Mouse (Mus musculus) ES-E14 (cell line): ENCODE results near the gene Mipol1. TPM values are rescaled to one million over a fixed set of nuclear protein-coding genes. Genes with fewer than 3 reads are reported as not detected.
"Not testable (repeated sequence)": the region's sequence is repeated elsewhere in the genome, so short reads cannot be mapped to it uniquely, and the experiment has no call there.

Experiments
- DNase-seq: peaks from one replicate; pipeline ENCODE4 v3.0.0-alpha.2; 2013; ENCODE audit warnings: low read depth, low spot score
- H3K27ac ChIP-seq: 2 replicates; pipeline ENCODE4 v1.5.1; 2012; ENCODE audit warnings: low read depth, mild to moderate bottlenecking, low read length, moderate library complexity, mixed read lengths; ENCODE audit not compliant: poor library complexity, insufficient read depth, severe bottlenecking
- H3K36me3 ChIP-seq: 2 replicates; pipeline ENCODE4 v1.6.1; 2012; ENCODE audit warnings: mild to moderate bottlenecking, low read length, moderate library complexity, mixed read lengths; ENCODE audit not compliant: control insufficient read depth, poor library complexity, insufficient read depth, severe bottlenecking
- H3K4me1 ChIP-seq, 2 experiments: fragments of 150-350 bp in 1 of 2; sonication (generic) in 1 of 2; 2 replicates each; pipeline ENCODE4 v1.6.1; 2012; ENCODE audit warnings: low read length in 2 of 2, mild to moderate bottlenecking in 1 of 2, mixed read lengths in 1 of 2; ENCODE audit not compliant: control insufficient read depth in 2 of 2, insufficient read depth in 2 of 2, poor library complexity in 1 of 2
- H3K4me3 ChIP-seq, 2 experiments: fragments of 150-350 bp in 1 of 2; sonication (generic) in 1 of 2; 2 replicates each; pipeline ENCODE4 v1.5.1; 2012; ENCODE audit warnings: low read length in 2 of 2, low read depth in 1 of 2, mild to moderate bottlenecking in 1 of 2, mixed read lengths in 1 of 2; ENCODE audit not compliant: insufficient read depth in 1 of 2, poor library complexity in 1 of 2, severe bottlenecking in 1 of 2
- H3K9ac ChIP-seq: 2 replicates; pipeline ENCODE4 v1.6.1; 2012; ENCODE audit warnings: low read depth, mild to moderate bottlenecking, low read length, mixed read lengths; ENCODE audit not compliant: poor library complexity, insufficient read depth, severe bottlenecking
- H3K9me3 ChIP-seq: fragments of 150-350 bp; sonication (generic); 2 replicates; pipeline ENCODE4 v1.6.1; 2012; ENCODE audit warnings: low read depth, mild to moderate bottlenecking, low read length; ENCODE audit not compliant: control insufficient read depth, insufficient read depth
- CHD2 ChIP-seq: IDR thresholded peaks from 2 replicates; pipeline ENCODE4 v1.6.1; 2014; ENCODE audit warnings: mild to moderate bottlenecking, low read depth, low read length, inconsistent platforms
- HCFC1 ChIP-seq: IDR thresholded peaks from 2 replicates; pipeline ENCODE4 v1.6.1; 2012; ENCODE audit warnings: low read length, inconsistent platforms, borderline replicate concordance; ENCODE audit not compliant: insufficient read depth
- MAFK ChIP-seq: IDR thresholded peaks from 2 replicates; pipeline ENCODE4 v1.6.1; 2014; ENCODE audit warnings: mild to moderate bottlenecking, low read depth, low read length, inconsistent platforms; ENCODE audit not compliant: insufficient read depth
- ZC3H11A ChIP-seq: IDR thresholded peaks from 2 replicates; pipeline ENCODE4 v1.6.1; 2012; ENCODE audit warnings: low read depth, mild to moderate bottlenecking, inconsistent platforms, low read length, borderline replicate concordance
- ZNF384 ChIP-seq: IDR thresholded peaks from 2 replicates; pipeline ENCODE4 v1.6.1; 2012; ENCODE audit warnings: low read depth, low read length, inconsistent platforms
- in situ Hi-C, 2 experiments: fragments of 600-800 bp; cut with MboI; formaldehyde crosslinking; loops; one replicate each; pipeline ENCODE4 v1.15.1; 2025; ENCODE audit warnings: low sequenced_read_pairs in 2 of 2, inconsistent platforms in 1 of 2; ENCODE audit not compliant: unreplicated experiment in 2 of 2
- total RNA-seq: library from RNA; depleted of rRNA; stranded (reverse); fragments of 300-350 nt; gene quantifications from 2 replicates; pipeline ENCODE4 v1.2.3, GENCODE M21; 2012

The Mipol1 gene
- total RNA-seq, 1 experiment: 8.2 TPM

GRCm38 (mm10) chr12:57204276-57204851 lies 25.9 kb upstream of the Mipol1 start:
- Histone ChIP-seq H3K36me3 (no peaks in the 10 kb centered on the region), H3K27ac (no peak overlapping the region), H3K4me3 (no peak overlapping the region), H3K4me1 (no peaks in the 10 kb centered on the region), H3K9ac (no peak overlapping the region), H3K9me3 (no peaks in the 10 kb centered on the region)
- TF ChIP-seq ZNF384 (no peak), MAFK (no peak), ZC3H11A (no peak), HCFC1 (no peak), CHD2 (no peak)
- DNase-seq: no peak
- in situ Hi-C loops: no loop called here

DNA sequence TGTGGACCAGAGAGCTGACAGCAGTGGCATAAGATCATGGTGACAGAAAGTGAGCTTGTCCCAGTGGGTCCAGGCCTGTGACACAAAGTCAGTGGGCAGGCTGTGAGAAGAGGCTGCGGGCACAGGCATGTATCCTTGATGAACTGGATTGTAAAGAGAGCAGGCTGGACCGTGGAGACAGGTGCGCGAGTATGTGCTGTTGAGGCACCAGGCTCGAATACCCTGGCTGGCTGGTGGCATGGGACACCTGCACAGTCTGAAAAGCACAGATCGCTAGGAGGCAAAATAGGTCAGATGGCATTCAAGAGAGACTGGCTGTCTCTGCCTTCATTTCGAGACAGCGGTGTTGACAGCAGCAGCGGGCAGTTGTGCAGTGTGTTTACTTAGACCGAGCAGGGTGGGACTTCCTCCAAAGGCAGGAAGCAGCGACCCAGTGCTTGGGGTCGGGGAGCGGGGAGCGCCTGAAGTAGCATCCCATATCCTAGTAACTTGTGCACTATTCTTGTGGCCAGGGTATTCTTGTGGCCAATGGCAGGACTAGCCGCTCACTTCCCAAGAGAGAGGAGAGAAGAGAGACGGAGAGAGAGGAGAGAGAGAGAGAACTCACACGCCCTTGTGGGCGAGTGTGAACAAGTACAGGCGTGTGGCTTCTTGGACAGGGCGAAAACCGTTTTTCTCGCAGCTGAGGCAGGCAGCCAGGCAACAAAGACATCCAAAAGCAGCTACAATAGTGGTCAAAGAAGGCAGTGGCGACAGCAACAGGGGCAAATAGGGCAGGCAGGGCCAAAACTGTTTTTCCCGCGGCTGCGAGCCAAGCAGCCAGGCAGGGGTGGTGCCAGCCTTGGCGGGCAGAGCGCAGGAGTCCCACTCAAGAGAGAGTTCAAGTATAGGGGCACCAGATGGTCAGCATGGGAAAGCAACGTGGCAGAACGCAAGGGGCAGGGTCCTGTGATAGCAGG lies 18.6 kb upstream of the Mipol1 start:
- no peak overlapping the region for H3K27ac ChIP-seq
- DNase-seq: no peak
- no peak for TF ChIP-seq ZNF384
- no peak for TF ChIP-seq MAFK
- no peak for TF ChIP-seq HCFC1
- no peak for TF ChIP-seq ZC3H11A
- TF ChIP-seq CHD2: no peak
- in situ Hi-C loops: no loop called here
- peak overlapping the region; percentile 75 to 96 for H3K4me3 ChIP-seq
- no peaks in the 10 kb centered on the region for H3K9me3 ChIP-seq
- peak overlapping the region; percentile 69 for H3K9ac ChIP-seq
- no peaks in the 10 kb centered on the region for H3K4me1 ChIP-seq
- H3K36me3 ChIP-seq: no peaks in the 10 kb centered on the region

DNA sequence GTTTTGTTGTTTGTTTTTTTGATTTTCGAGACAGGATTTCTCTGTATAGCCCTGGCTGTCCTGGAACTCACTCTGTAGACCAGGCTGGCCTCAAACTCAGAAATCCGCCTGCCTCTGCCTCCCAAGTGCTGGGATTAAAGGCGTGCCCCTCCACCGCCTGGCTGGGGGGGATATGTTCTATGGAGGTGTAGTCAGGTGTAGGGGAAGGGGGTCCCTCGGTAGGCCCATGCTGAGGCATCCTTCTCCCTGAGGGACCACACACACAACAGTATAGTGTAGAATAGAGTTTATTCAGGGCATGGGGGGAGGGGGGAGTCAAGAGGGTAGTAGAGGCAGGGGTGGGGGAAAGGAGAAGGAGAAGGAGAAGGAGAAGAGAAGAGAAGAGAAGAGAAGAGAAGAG lies 17.8 kb upstream of the Mipol1 start:
- H3K4me1 ChIP-seq, DNase-seq, H3K4me3 ChIP-seq, H3K36me3 ChIP-seq, in situ Hi-C loops, H3K27ac ChIP-seq, H3K9ac ChIP-seq, H3K9me3 ChIP-seq: not testable (repeated sequence)

DNA sequence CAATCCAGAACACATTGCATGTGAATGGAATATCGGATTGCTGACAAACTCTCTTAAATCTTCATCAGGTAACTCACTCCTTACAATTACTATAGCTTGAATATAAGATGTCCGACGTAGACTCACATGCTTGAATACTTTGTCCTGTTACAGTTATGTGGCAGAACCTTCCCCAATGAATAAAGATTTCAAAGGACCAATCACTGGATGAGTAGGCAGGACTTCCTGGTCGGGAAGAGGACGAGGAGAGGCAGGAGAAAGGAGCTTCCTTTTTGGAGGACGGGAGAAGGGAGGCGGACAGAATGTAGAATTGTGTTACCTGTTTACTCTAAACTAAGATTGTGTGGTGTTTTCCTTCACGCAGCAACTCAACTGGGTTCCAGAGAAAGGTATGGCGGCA lies 3.8 kb upstream of the Mipol1 start:
- TF ChIP-seq ZC3H11A (no peak), ZNF384 (no peak), MAFK (no peak), CHD2 (no peak), HCFC1 (no peak)
- Histone ChIP-seq H3K27ac (no peak overlapping the region; the same call in 1 of the 2 replicates), H3K9ac (peak overlapping the region; percentile 94), H3K9me3 (no peaks in the 10 kb centered on the region), H3K36me3 (no peaks in the 10 kb centered on the region), H3K4me3 (peak overlapping the region; percentile 79 to 87), H3K4me1 (peaks cover 9 to 10% of the 10 kb centered on the region in 2 experiments)
- no peak for DNase-seq
- in situ Hi-C loops: no loop called here

GRCm38 (mm10) chr12:57227776-57228175 lies 2.5 kb upstream of the Mipol1 start:
- in situ Hi-C loops: no loop called here
- Histone ChIP-seq H3K9me3 (no peaks in the 10 kb centered on the region), H3K4me1 (peaks cover 9 to 13% of the 10 kb centered on the region in 2 experiments), H3K9ac (no peak overlapping the region; the same call in 1 of the 2 replicates), H3K27ac (no peak overlapping the region; the same call in 1 of the 2 replicates), H3K4me3 (peak overlapping the region in 1 of 2 experiments; percentile 87; a peak in 1 of 4 replicates), H3K36me3 (no peaks in the 10 kb centered on the region)
- TF ChIP-seq ZNF384 (0 out of 2 replicates have a peak, but pooled peaks have one; percentile 15), HCFC1 (no peak)
- no peak for DNase-seq
